Mouse (Mus musculus) ES-E14 (cell line): Measurements from ENCODE around the gene Wrnip1. TPM values are rescaled to one million over a fixed set of nuclear protein-coding genes. Genes with fewer than 3 reads are reported as not detected.

Experiments used
- DNase-seq: peaks from one replicate; pipeline ENCODE4 v3.0.0-alpha.2; 2013; ENCODE audit warnings: low read depth, low spot score
- H3K27ac ChIP-seq: 2 replicates; pipeline ENCODE4 v1.5.1; 2012; ENCODE audit warnings: low read depth, mild to moderate bottlenecking, low read length, moderate library complexity, mixed read lengths; ENCODE audit not compliant: poor library complexity, insufficient read depth, severe bottlenecking
- H3K36me3 ChIP-seq: 2 replicates; pipeline ENCODE4 v1.6.1; 2012; ENCODE audit warnings: mild to moderate bottlenecking, low read length, moderate library complexity, mixed read lengths; ENCODE audit not compliant: control insufficient read depth, poor library complexity, insufficient read depth, severe bottlenecking
- H3K4me1 ChIP-seq, 2 experiments: fragments of 150-350 bp in 1 of 2; sonication (generic) in 1 of 2; 2 replicates each; pipeline ENCODE4 v1.6.1; 2012; ENCODE audit warnings: low read length in 2 of 2, mild to moderate bottlenecking in 1 of 2, mixed read lengths in 1 of 2; ENCODE audit not compliant: control insufficient read depth in 2 of 2, insufficient read depth in 2 of 2, poor library complexity in 1 of 2
- H3K4me3 ChIP-seq, 2 experiments: fragments of 150-350 bp in 1 of 2; sonication (generic) in 1 of 2; 2 replicates each; pipeline ENCODE4 v1.5.1; 2012; ENCODE audit warnings: low read length in 2 of 2, low read depth in 1 of 2, mild to moderate bottlenecking in 1 of 2, mixed read lengths in 1 of 2; ENCODE audit not compliant: insufficient read depth in 1 of 2, poor library complexity in 1 of 2, severe bottlenecking in 1 of 2
- H3K9ac ChIP-seq: 2 replicates; pipeline ENCODE4 v1.6.1; 2012; ENCODE audit warnings: low read depth, mild to moderate bottlenecking, low read length, mixed read lengths; ENCODE audit not compliant: poor library complexity, insufficient read depth, severe bottlenecking
- H3K9me3 ChIP-seq: fragments of 150-350 bp; sonication (generic); 2 replicates; pipeline ENCODE4 v1.6.1; 2012; ENCODE audit warnings: low read depth, mild to moderate bottlenecking, low read length; ENCODE audit not compliant: control insufficient read depth, insufficient read depth
- CHD2 ChIP-seq: IDR thresholded peaks from 2 replicates; pipeline ENCODE4 v1.6.1; 2014; ENCODE audit warnings: mild to moderate bottlenecking, low read depth, low read length, inconsistent platforms
- HCFC1 ChIP-seq: IDR thresholded peaks from 2 replicates; pipeline ENCODE4 v1.6.1; 2012; ENCODE audit warnings: low read length, inconsistent platforms, borderline replicate concordance; ENCODE audit not compliant: insufficient read depth
- MAFK ChIP-seq: IDR thresholded peaks from 2 replicates; pipeline ENCODE4 v1.6.1; 2014; ENCODE audit warnings: mild to moderate bottlenecking, low read depth, low read length, inconsistent platforms; ENCODE audit not compliant: insufficient read depth
- ZC3H11A ChIP-seq: IDR thresholded peaks from 2 replicates; pipeline ENCODE4 v1.6.1; 2012; ENCODE audit warnings: low read depth, mild to moderate bottlenecking, inconsistent platforms, low read length, borderline replicate concordance
- ZNF384 ChIP-seq: IDR thresholded peaks from 2 replicates; pipeline ENCODE4 v1.6.1; 2012; ENCODE audit warnings: low read depth, low read length, inconsistent platforms
- in situ Hi-C, 2 experiments: fragments of 600-800 bp; cut with MboI; formaldehyde crosslinking; loops; one replicate each; pipeline ENCODE4 v1.15.1; 2025; ENCODE audit warnings: low sequenced_read_pairs in 2 of 2, inconsistent platforms in 1 of 2; ENCODE audit not compliant: unreplicated experiment in 2 of 2
- total RNA-seq: library from RNA; depleted of rRNA; stranded (reverse); fragments of 300-350 nt; gene quantifications from 2 replicates; pipeline ENCODE4 v1.2.3, GENCODE M21; 2012

Gene Wrnip1
- total RNA-seq, 1 experiment, result 44.8 TPM

DNA sequence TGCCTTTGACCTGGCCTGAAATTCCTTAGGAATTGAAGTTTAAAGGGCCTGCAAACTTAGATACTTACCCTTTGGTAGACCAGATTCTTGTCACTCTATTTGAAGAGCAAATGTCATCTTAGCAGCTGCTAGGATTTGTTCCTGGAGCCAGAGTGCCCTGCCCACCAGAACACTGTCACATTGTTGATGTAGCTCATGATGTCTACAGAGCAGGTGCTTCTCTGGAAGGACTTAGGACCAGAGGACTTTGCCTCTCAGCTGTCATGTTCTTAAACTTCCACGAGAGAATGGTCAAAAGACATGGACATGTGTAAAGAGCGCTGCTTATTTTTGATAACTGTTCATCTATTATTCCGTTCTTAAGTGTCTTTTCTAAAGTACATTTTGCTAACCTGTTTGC, 17.4 kb downstream of the Wrnip1 start:
- Histone ChIP-seq H3K4me3 (no peak overlapping the region), H3K4me1 (peaks cover 0 to 2% of the 10 kb centered on the region in 2 experiments; a peak in 1 of 4 replicates), H3K9ac (no peak overlapping the region), H3K27ac (no peak overlapping the region), H3K9me3 (no peaks in the 10 kb centered on the region), H3K36me3 (peaks cover 15% of the 10 kb centered on the region)
- in situ Hi-C loops, result no loop called here
- TF ChIP-seq ZC3H11A (no peak), CHD2 (no peak), ZNF384 (no peak), HCFC1 (no peak), MAFK (no peak)
- DNase-seq, result no peak

DNA sequence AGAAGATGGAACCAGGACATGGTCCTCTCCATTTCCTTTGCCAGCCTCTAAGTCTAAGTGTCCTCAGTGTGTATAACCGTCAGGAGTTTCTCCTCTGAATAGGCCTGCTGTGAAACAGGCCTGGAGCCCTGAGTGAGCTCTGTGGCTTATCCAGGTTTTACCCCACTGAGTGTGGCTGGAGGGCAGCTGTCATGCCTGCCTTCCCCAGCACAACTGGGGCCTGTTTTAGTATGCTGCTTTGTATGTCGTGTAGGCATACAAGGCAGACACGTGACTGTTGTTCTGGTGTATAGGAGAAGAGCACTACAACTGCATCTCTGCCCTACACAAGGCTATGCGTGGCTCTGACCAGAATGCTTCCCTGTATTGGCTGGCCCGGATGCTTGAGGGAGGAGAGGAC, 18.1 kb downstream of the Wrnip1 start:
- in situ Hi-C loops, result no loop called here
- Histone ChIP-seq H3K9me3 (no peaks in the 10 kb centered on the region), H3K36me3 (peaks cover 15% of the 10 kb centered on the region), H3K27ac (no peak overlapping the region), H3K9ac (no peak overlapping the region), H3K4me1 (peaks cover 0 to 2% of the 10 kb centered on the region in 2 experiments; a peak in 1 of 4 replicates), H3K4me3 (no peak overlapping the region)
- no peak for DNase-seq
- TF ChIP-seq ZNF384 (no peak), HCFC1 (no peak), CHD2 (no peak), ZC3H11A (no peak), MAFK (no peak)

DNA sequence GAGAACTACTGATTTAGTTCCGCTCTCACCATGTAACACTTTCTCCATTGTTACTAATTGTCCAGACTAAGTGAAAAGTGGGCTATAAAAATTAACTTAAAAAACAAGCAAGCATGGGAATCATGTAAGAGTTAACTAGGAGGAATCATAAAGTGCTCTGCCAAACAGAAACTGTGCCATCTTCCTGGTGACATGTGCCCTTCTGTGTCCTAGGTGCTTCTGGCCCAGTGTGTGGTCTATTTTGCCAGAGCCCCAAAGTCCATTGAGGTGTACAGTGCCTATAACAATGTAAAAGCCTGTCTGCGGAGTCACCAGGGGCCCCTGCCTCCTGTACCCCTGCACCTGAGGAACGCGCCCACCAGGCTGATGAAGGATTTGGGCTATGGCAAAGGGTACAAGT, 19.8 kb downstream of the Wrnip1 start:
- H3K9ac ChIP-seq, result no peak overlapping the region
- TF ChIP-seq MAFK (no peak), CHD2 (no peak), HCFC1 (no peak)
- in situ Hi-C loops, result no loop called here
- H3K27ac ChIP-seq, result no peak overlapping the region
- no peak for DNase-seq
- peaks cover 13% of the 10 kb centered on the region for H3K36me3 ChIP-seq
- H3K4me3 ChIP-seq, result no peak overlapping the region
- H3K4me1 ChIP-seq, result peaks cover 0 to 2% of the 10 kb centered on the region in 2 experiments; a peak in 1 of 4 replicates
- H3K9me3 ChIP-seq, result no peaks in the 10 kb centered on the region

DNA sequence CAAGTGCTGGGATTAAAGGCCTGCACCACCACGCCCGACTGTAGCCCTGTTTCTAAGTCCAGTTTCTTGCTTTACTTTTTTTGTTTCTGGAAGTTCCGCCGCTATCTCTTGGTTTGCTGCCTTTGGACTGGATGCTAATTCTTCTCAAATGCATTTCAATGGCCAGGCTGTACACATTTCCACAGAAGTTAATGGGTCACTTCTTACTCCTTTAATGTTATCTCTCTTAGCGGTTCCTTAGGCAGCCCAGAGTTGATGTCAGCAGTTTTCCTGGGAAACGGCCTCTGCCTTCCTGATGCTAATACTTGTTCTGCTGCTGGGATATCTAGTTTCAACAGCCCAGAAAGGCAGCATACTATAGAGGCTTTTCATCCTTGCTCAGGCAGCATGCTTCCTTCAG, 21.3 kb downstream of the Wrnip1 start:
- Histone ChIP-seq H3K9me3 (no peaks in the 10 kb centered on the region), H3K27ac (no peak overlapping the region), H3K4me1 (peaks cover 0 to 2% of the 10 kb centered on the region in 2 experiments; a peak in 1 of 4 replicates), H3K4me3 (no peak overlapping the region), H3K9ac (no peak overlapping the region), H3K36me3 (peaks cover 10% of the 10 kb centered on the region)
- in situ Hi-C loops, result no loop called here
- TF ChIP-seq ZNF384 (no peak), MAFK (0 out of 2 replicates have a peak, but pooled peaks have one; percentile 35)
- no peak for DNase-seq

DNA sequence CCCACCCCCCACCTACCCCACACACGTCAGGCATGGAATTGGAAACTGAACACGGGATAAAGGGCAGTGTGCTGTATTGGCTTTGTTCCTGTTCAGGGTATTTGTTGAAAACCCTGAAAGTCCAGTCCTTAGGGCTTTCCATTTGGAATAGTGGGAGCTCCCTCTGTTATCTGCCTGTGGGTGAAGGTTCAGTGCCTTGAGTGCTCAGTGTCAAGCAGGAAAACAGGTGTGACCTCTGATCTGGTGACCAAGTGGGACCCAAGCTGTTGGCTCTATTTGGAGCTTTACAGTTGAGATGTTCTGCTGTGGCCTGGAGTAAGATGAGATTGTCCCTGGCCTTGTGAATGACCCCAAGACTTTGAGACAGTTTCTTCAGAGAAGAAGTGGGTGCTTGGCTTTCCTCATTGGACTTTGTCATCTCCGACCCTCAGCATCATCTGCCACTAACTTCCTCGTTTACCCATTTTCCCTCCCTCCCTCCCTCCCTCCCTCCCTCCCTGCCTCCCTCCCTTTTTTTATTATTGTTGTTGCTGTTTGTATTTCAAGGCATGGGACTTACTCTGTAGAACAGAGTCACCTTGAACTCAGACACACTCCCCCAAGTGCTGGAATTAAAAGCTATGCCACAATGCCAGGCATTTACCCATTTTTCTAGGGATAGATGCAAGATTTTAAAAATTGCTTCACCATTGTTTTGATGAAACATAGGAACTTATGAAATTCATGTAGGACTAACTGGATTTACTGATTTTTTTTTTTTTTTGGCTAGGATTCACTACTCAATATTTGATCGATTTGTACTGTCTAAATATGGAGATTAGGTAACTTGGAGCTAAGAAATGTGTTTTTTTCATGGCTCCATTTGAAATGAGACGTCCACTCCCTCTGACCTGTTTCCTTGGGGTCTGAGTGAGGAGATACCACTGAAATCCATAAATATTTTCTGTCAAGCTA, 22.8 kb downstream of the Wrnip1 start:
- no peak for TF ChIP-seq ZC3H11A
- TF ChIP-seq ZNF384, result no peak
- no peak for TF ChIP-seq CHD2
- TF ChIP-seq MAFK, result no peak
- TF ChIP-seq HCFC1, result no peak
- no peak overlapping the region for H3K27ac ChIP-seq
- in situ Hi-C loops, result no loop called here
- DNase-seq, result no peak
- no peak overlapping the region for H3K4me3 ChIP-seq
- H3K9me3 ChIP-seq, result no peaks in the 10 kb centered on the region
- peaks cover 0 to 2% of the 10 kb centered on the region in 2 experiments; a peak in 1 of 4 replicates for H3K4me1 ChIP-seq
- H3K36me3 ChIP-seq, result peaks cover 10% of the 10 kb centered on the region
- H3K9ac ChIP-seq, result no peak overlapping the region
